Mouse (Mus musculus): ENCODE data around the gene Srrt. TPM values are rescaled to one million over a fixed set of nuclear protein-coding genes. Genes with fewer than 3 reads are reported as not detected.

Srrt gene
- polyA plus RNA-seq, 1 experiment from 2014 or later: 69.9 TPM

DNA sequence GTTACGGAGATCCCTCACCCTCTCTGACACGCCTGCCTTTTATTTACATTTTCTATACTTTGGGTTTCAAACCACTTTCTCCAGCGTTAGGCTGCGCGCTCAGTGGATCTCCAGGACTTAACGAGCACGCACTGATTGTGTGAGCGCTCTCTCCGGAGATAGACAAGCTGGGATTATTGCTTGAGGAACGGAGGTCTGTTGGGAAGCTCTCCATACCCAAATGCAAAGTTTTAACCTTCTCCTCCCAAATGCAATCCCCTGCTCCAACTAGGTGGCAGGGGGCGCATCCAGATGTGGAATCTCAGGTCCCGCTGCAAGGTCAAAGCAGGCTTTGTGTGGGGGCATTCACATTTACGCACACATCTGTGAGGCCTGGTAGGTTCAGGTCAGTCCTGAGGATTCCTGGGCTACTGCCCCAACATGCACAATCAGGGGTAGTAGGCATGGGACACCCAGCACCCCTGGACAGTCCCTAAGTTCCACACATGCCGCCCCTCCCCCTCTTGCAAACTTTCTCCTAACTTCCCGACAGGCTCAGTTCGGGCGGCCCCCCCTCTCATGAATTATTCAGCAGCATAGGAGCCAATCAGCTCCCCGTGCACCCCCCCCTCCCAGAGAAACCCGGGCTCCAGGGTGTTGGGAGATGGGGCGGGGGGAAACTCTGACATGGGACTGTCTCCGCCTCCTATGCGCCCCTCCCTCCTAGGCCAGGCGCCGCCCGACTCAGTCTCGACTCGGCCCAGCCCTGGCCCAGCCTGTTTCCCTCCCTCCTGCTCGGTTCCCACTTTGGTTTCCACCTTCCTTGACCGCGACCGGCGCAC is 42.1 kb upstream of the Srrt start, which contains the start of gene Ephb4:
Ephb4 (plus strand) TSS at position 726 of the 821 bp plus-strand sequence.
- Histone ChIP-seq H3K4me1 (ENCODE audit: control insufficient read depth in 2 of 2, insufficient read depth in 2 of 2, low read length in 2 of 2) (peaks cover 30 to 48% of the 10 kb centered on the region in 2 experiments), H3K4me2 (ENCODE audit: low read length) (peak within 1 kb of the TSS; percentile 78), H3K27me3 (ENCODE audit: control insufficient read depth, insufficient read depth, low read length) (no peaks in the 10 kb centered on the region), H3K27ac (replicated peaks in 1 of 2; ENCODE audit: control insufficient read depth in 1 of 2, insufficient read depth in 1 of 2, low read depth in 2 of 2, low read length in 2 of 2) (peak within 1 kb of the TSS; percentile 94 to 98), H3K9ac (ENCODE audit: low read length) (peak within 1 kb of the TSS; percentile 97), H3K9me3 (ENCODE audit: control insufficient read depth, low read length) (no peaks in the 10 kb centered on the region), H3K36me3 (ENCODE audit: control insufficient read depth, insufficient read depth, low read length) (peaks cover 12% of the 10 kb centered on the region), H3K4me3 (ENCODE audit: control insufficient read depth in 1 of 2, insufficient read depth in 1 of 2, low read depth in 1 of 2, low read length in 2 of 2) (peak within 1 kb of the TSS; percentile 59 to 91)
- WGBS: under 1% methylated on average over 30 of the region's 32 CpGs
- peak; percentile 95 for ATAC-seq (ENCODE audit: insufficient number of reproducible peaks, insufficient read depth, low FRiP score, low read depth)

DNA sequence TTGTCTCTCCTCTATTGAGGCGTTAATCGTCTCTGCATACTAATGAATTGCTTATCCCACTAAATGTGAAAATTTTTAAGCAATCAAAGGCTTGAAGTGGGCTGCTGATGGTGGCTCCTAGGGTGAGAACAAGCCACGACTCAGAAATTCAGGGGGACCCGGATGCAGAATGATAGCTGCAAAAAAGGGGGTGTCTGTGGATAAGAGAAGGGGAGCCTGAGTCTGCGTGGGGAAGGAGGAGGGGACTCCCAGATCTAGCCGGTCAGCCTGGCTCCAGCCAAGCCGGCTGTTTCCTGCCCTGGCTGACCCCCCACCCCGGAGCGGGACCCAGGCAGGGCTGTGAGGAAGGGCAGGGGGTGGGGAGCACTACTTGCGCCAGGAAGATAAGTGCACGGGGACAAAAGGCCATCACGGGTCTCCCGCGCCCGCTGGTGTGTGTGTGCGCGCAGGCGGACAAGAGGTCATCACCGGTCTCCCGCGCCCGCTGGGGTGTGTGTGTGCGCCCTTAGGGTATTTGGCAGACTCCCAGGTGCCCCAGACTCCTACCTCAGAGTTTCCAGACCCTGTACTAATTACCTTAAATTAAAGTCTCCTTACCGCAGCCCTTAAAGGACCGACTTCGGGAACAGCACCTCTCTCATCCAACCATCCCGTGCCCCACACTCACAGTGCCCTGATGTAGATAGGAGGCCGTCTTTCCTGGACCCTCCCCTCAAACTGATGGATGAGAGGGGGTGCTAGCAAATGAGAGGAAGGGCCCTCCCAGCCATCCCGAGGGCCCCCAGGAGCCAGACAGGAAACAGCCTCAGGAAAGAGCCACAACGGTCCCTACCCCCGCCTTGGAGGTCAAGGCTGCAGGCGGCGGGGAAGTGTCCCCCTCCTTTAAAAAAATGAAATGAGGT is 41.3 kb upstream of the Srrt start:
- Histone ChIP-seq H3K4me1 (ENCODE audit: control insufficient read depth in 2 of 2, insufficient read depth in 2 of 2, low read length in 2 of 2) (peaks cover 30 to 48% of the 10 kb centered on the region in 2 experiments), H3K9me3 (ENCODE audit: control insufficient read depth, low read length) (no peaks in the 10 kb centered on the region), H3K36me3 (ENCODE audit: control insufficient read depth, insufficient read depth, low read length) (peaks cover 4% of the 10 kb centered on the region), H3K4me2 (ENCODE audit: low read length) (peak overlapping the region; percentile 78), H3K27me3 (ENCODE audit: control insufficient read depth, insufficient read depth, low read length) (no peaks in the 10 kb centered on the region), H3K4me3 (ENCODE audit: control insufficient read depth in 1 of 2, insufficient read depth in 1 of 2, low read depth in 1 of 2, low read length in 2 of 2) (peak overlapping the region; percentile 50 to 91), H3K27ac (replicated peaks in 1 of 2; ENCODE audit: control insufficient read depth in 1 of 2, insufficient read depth in 1 of 2, low read depth in 2 of 2, low read length in 2 of 2) (peak overlapping the region; percentile 94 to 98), H3K9ac (ENCODE audit: low read length) (peak overlapping the region; percentile 68)
- ATAC-seq (ENCODE audit: insufficient number of reproducible peaks, insufficient read depth, low FRiP score, low read depth): peak; percentile 54
- WGBS: under 1% methylated on average over 31 of the region's 33 CpGs

DNA sequence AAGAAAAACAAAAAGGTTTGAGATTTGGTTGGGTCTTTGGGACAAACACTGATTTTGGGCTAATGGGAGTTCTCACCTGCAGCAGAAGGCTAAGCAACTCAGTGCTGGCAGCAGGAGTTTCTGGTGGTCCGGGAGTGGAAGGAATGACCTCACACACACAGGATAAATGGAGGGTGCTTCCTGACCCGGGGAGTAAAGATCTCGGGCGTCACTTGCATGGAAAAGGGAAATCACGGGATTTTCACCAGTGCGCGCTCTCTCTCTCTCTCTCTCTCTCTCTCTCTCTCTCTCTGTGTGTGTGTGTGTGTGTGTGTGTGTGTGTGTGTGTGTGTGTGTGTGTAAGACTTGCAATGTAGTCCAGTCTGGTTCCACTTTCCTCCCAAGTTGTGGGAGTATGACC is 40.4 kb upstream of the Srrt start:
- WGBS: 28% methylated on average over 7 of the region's 7 CpGs
- no peak for ATAC-seq (ENCODE audit: insufficient number of reproducible peaks, insufficient read depth, low FRiP score, low read depth)
- Histone ChIP-seq H3K27ac (replicated peaks in 1 of 2; ENCODE audit: control insufficient read depth in 1 of 2, insufficient read depth in 1 of 2, low read depth in 2 of 2, low read length in 2 of 2) (peak overlapping the region; percentile 94 to 98), H3K4me1 (ENCODE audit: control insufficient read depth in 2 of 2, insufficient read depth in 2 of 2, low read length in 2 of 2) (peaks cover 30 to 47% of the 10 kb centered on the region in 2 experiments), H3K4me3 (ENCODE audit: control insufficient read depth in 1 of 2, insufficient read depth in 1 of 2, low read depth in 1 of 2, low read length in 2 of 2) (no peak overlapping the region), H3K27me3 (ENCODE audit: control insufficient read depth, insufficient read depth, low read length) (no peaks in the 10 kb centered on the region), H3K4me2 (ENCODE audit: low read length) (peak overlapping the region; percentile 78), H3K36me3 (ENCODE audit: control insufficient read depth, insufficient read depth, low read length) (no peaks in the 10 kb centered on the region), H3K9ac (ENCODE audit: low read length) (0 out of 2 replicates have a peak overlapping the region, but pooled peaks have one; percentile 68), H3K9me3 (ENCODE audit: control insufficient read depth, low read length) (no peaks in the 10 kb centered on the region)

DNA sequence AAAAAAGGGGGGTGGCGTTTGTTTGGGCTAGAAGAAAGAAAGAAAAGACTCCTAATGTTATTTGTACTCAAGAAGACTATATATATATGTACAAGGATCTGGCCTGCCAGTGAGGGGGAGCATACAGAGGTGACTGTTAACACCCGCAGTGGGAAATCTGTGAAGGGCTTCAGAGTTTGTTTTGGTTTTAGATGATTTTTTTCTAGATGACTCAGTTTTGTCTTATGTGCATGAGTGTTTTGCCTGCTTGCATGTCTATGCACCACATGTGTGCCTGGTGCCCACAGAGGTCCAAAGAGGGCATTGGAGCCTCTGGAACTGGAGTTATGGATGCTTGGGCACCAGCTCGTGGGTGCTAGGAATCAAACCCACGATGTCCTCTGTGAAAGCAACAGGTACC is 39.5 kb upstream of the Srrt start:
- peaks cover 22 to 38% of the 10 kb centered on the region in 2 experiments for H3K4me1 ChIP-seq (ENCODE audit: control insufficient read depth in 2 of 2, insufficient read depth in 2 of 2, low read length in 2 of 2)
- 80% methylated on average over 4 of the region's 4 CpGs for WGBS
- ATAC-seq (ENCODE audit: insufficient number of reproducible peaks, insufficient read depth, low FRiP score, low read depth): no peak

DNA sequence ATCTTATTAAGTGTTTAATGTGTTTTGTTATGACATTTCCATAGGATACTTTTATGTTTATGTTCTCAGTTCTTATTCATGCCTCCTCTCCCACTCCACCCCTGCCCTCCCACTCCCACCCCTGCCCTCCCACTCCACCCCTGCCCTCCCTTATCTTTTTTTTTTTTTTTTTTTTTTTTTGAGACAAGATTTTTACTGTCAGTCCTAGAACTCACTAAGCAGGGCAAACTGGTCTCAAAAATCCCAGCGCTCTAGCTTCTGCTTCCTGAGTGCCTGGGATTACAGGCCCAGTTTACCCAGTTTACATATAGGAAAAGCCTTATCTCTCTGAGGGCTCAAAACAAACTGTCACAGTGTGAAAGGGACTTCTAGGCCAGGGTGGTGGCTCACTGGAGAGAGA is 38.9 kb upstream of the Srrt start:
- Histone ChIP-seq H3K27ac (replicated peaks in 1 of 2; ENCODE audit: control insufficient read depth in 1 of 2, insufficient read depth in 1 of 2, low read depth in 2 of 2, low read length in 2 of 2) (peak overlapping the region in 1 of 2 experiments; percentile 42; a peak in 2 of 4 replicates), H3K27me3 (ENCODE audit: control insufficient read depth, insufficient read depth, low read length) (no peaks in the 10 kb centered on the region), H3K36me3 (ENCODE audit: control insufficient read depth, insufficient read depth, low read length) (no peaks in the 10 kb centered on the region), H3K4me3 (ENCODE audit: control insufficient read depth in 1 of 2, insufficient read depth in 1 of 2, low read depth in 1 of 2, low read length in 2 of 2) (no peak overlapping the region), H3K9ac (ENCODE audit: low read length) (no peak overlapping the region), H3K4me2 (ENCODE audit: low read length) (peak overlapping the region; percentile 51), H3K9me3 (ENCODE audit: control insufficient read depth, low read length) (no peaks in the 10 kb centered on the region), H3K4me1 (ENCODE audit: control insufficient read depth in 2 of 2, insufficient read depth in 2 of 2, low read length in 2 of 2) (peaks cover 20 to 33% of the 10 kb centered on the region in 2 experiments)
- ATAC-seq (ENCODE audit: insufficient number of reproducible peaks, insufficient read depth, low FRiP score, low read depth): no peak
- WGBS: 61% methylated on average over 1 of the region's 1 CpGs

More for the DNA sequence above, 39.5 kb upstream of the Srrt start:
- Histone ChIP-seq H3K9me3 (ENCODE audit: control insufficient read depth, low read length) (no peaks in the 10 kb centered on the region), H3K36me3 (ENCODE audit: control insufficient read depth, insufficient read depth, low read length) (no peaks in the 10 kb centered on the region), H3K27me3 (ENCODE audit: control insufficient read depth, insufficient read depth, low read length) (no peaks in the 10 kb centered on the region), H3K9ac (ENCODE audit: low read length) (no peak overlapping the region), H3K27ac (replicated peaks in 1 of 2; ENCODE audit: control insufficient read depth in 1 of 2, insufficient read depth in 1 of 2, low read depth in 2 of 2, low read length in 2 of 2) (peak overlapping the region in 1 of 2 experiments; percentile 42; a peak in 2 of 4 replicates), H3K4me2 (ENCODE audit: low read length) (no peak overlapping the region), H3K4me3 (ENCODE audit: control insufficient read depth in 1 of 2, insufficient read depth in 1 of 2, low read depth in 1 of 2, low read length in 2 of 2) (no peak overlapping the region)

DNA sequence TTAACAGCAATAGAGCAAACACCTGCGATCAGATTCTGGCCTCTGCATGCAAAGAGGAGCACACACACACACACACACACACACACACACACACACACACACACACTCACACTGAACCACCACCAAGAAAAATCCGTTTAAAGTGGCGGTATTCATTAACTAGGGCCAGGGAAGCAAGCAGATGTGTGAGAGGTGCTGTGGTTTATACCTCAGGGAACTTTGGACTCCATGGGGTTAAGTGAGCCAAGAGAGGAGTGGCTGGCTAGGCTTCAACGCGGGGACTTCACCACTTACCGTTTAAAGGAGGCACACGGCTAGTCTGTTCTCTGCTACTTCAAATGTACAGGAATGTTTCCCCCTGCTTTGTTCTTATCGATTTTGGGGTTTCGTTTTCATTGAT is 38.3 kb upstream of the Srrt start:
- Histone ChIP-seq H3K4me2 (ENCODE audit: low read length) (peak overlapping the region; percentile 51), H3K9me3 (ENCODE audit: control insufficient read depth, low read length) (no peaks in the 10 kb centered on the region), H3K27me3 (ENCODE audit: control insufficient read depth, insufficient read depth, low read length) (no peaks in the 10 kb centered on the region), H3K9ac (ENCODE audit: low read length) (0 out of 2 replicates have a peak overlapping the region, but pooled peaks have one; percentile 30), H3K4me3 (ENCODE audit: control insufficient read depth in 1 of 2, insufficient read depth in 1 of 2, low read depth in 1 of 2, low read length in 2 of 2) (no peak overlapping the region), H3K36me3 (ENCODE audit: control insufficient read depth, insufficient read depth, low read length) (no peaks in the 10 kb centered on the region), H3K4me1 (ENCODE audit: control insufficient read depth in 2 of 2, insufficient read depth in 2 of 2, low read length in 2 of 2) (peaks cover 19 to 29% of the 10 kb centered on the region in 2 experiments), H3K27ac (replicated peaks in 1 of 2; ENCODE audit: control insufficient read depth in 1 of 2, insufficient read depth in 1 of 2, low read depth in 2 of 2, low read length in 2 of 2) (peak overlapping the region; percentile 42 to 56; a peak in 3 of 4 replicates)
- ATAC-seq (ENCODE audit: insufficient number of reproducible peaks, insufficient read depth, low FRiP score, low read depth): no peak
- WGBS: 18% methylated on average over 9 of the region's 9 CpGs

DNA sequence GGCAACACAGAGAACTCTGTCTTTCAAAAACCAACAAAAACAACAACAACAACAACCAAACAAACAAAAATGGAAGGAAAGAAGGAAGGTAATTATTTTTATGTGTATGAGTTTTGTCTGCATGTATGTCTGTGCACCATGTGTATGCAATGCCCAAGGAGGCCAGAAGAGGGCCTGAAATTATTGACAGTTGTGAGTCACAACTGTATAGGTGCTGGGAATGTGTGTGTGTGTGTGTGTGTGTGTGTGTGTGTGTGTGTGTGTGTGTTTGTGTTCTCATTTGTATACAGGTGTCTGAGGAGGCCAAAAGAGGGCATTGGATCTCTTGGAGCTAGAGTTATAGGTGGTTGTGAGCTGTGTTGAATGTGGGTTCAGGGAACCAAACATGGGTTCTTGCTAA is 36.4 kb upstream of the Srrt start:
- no peaks in the 10 kb centered on the region for H3K36me3 ChIP-seq (ENCODE audit: control insufficient read depth, insufficient read depth, low read length)
- no peak overlapping the region for H3K27ac ChIP-seq (replicated peaks in 1 of 2; ENCODE audit: control insufficient read depth in 1 of 2, insufficient read depth in 1 of 2, low read depth in 2 of 2, low read length in 2 of 2)
- H3K4me1 ChIP-seq (ENCODE audit: control insufficient read depth in 2 of 2, insufficient read depth in 2 of 2, low read length in 2 of 2): peaks cover 33 to 40% of the 10 kb centered on the region in 2 experiments
- no peaks in the 10 kb centered on the region for H3K9me3 ChIP-seq (ENCODE audit: control insufficient read depth, low read length)
- no peak overlapping the region for H3K4me3 ChIP-seq (ENCODE audit: control insufficient read depth in 1 of 2, insufficient read depth in 1 of 2, low read depth in 1 of 2, low read length in 2 of 2)
- H3K27me3 ChIP-seq (ENCODE audit: control insufficient read depth, insufficient read depth, low read length): no peaks in the 10 kb centered on the region
- no peak for ATAC-seq (ENCODE audit: insufficient number of reproducible peaks, insufficient read depth, low FRiP score, low read depth)
- H3K9ac ChIP-seq (ENCODE audit: low read length): no peak overlapping the region
- no peak overlapping the region for H3K4me2 ChIP-seq (ENCODE audit: low read length)
